Mouse (Mus musculus): ENCODE data around the gene Cldnd1. TPM values are rescaled to one million over a fixed set of nuclear protein-coding genes. Genes with fewer than 3 reads are reported as not detected.

The Cldnd1 gene
- polyA plus RNA-seq, 1 experiment from 2014 or later: 132 TPM

- H3K27me3 ChIP-seq (ENCODE audit: control insufficient read depth, insufficient read depth, low read length): no peaks in the 10 kb centered on the region
- no peaks in the 10 kb centered on the region for H3K4me1 ChIP-seq (ENCODE audit: control insufficient read depth, insufficient read depth, low read length)
- no peaks in the 10 kb centered on the region for H3K9me3 ChIP-seq (ENCODE audit: control insufficient read depth, low read length)
- H3K4me3 ChIP-seq (ENCODE audit: low read depth, low read length): no peak overlapping the region
- no peak overlapping the region for H3K4me2 ChIP-seq (ENCODE audit: low read depth)
- DNase-seq (ENCODE audit: low spot score) (no peak), ATAC-seq (ENCODE audit: insufficient read depth, low FRiP score, low TSS enrichment) (no peak)
- no peak overlapping the region for H3K9ac ChIP-seq (ENCODE audit: low read length)
- no peaks in the 10 kb centered on the region for H3K36me3 ChIP-seq (ENCODE audit: control insufficient read depth, insufficient read depth, low read length)
- no peak overlapping the region for H3K27ac ChIP-seq (ENCODE audit: low read depth, low read length)
Measured at GRCm38 (mm10) chr16:58756191-58756590, 28.5 kb downstream of the Cldnd1 start.

- Histone ChIP-seq H3K4me3 (ENCODE audit: low read depth, low read length) (no peak within 1 kb of the TSS), H3K9me3 (ENCODE audit: control insufficient read depth, low read length) (no peaks in the 10 kb centered on the region), H3K4me2 (ENCODE audit: low read depth) (no peak within 1 kb of the TSS), H3K36me3 (ENCODE audit: control insufficient read depth, insufficient read depth, low read length) (no peaks in the 10 kb centered on the region), H3K27ac (ENCODE audit: low read depth, low read length) (no peak within 1 kb of the TSS), H3K9ac (ENCODE audit: low read length) (no peak within 1 kb of the TSS), H3K27me3 (ENCODE audit: control insufficient read depth, insufficient read depth, low read length) (no peaks in the 10 kb centered on the region), H3K4me1 (ENCODE audit: control insufficient read depth, insufficient read depth, low read length) (no peaks in the 10 kb centered on the region)
- ATAC-seq (ENCODE audit: insufficient read depth, low FRiP score, low TSS enrichment) (no peak), DNase-seq (ENCODE audit: low spot score) (no peak)
- 95% methylated on average over 1 of the region's 1 CpGs for WGBS
Measured at GRCm38 (mm10) chr16:58763076-58763475, 35.4 kb downstream of the Cldnd1 start, which contains the start of gene Olfr172. Gene Olfr172, minus strand, starts transcription at chr16:58763176.

Small RNA genes within 50 kb of the gene (microRNA-seq; reads per million reads assigned to microRNA genes)
- gene Gm27564: not detected

Other genes starting within 250 kb of the Cldnd1 start
- 6.4 and 8.2 TPM in 2 replicates for gene St3gal6, start 203.7 kb upstream of the Cldnd1 start, polyA plus RNA-seq (2014; fragmentation: Nextera tagmentation; extraction: Ambion mirVana)
- not detected in 2 replicates for gene Gm813, start 110.9 kb upstream of the Cldnd1 start, polyA plus RNA-seq (2014; fragmentation: Nextera tagmentation; extraction: Ambion mirVana)
- not detected in 2 replicates for gene E330017A01Rik, start 89.2 kb upstream of the Cldnd1 start, polyA plus RNA-seq (2014; fragmentation: Nextera tagmentation; extraction: Ambion mirVana)
- 22.3 and 23.1 TPM in 2 replicates for gene Cpox, start 57.6 kb upstream of the Cldnd1 start, polyA plus RNA-seq (2014; fragmentation: Nextera tagmentation; extraction: Ambion mirVana)
- not detected in 2 replicates for gene Gpr15, start 8.8 kb upstream of the Cldnd1 start, polyA plus RNA-seq (2014; fragmentation: Nextera tagmentation; extraction: Ambion mirVana)
- not detected in 2 replicates for gene Olfr172, start 35.3 kb downstream of the Cldnd1 start, polyA plus RNA-seq (2014; fragmentation: Nextera tagmentation; extraction: Ambion mirVana)
- gene Olfr173, start 72.4 kb downstream of the Cldnd1 start, polyA plus RNA-seq (2014; fragmentation: Nextera tagmentation; extraction: Ambion mirVana): not detected in 2 replicates
- gene Olfr175-ps1, start 98.9 kb downstream of the Cldnd1 start, polyA plus RNA-seq (2014; fragmentation: Nextera tagmentation; extraction: Ambion mirVana): not detected in 2 replicates
- gene Olfr177, start 146.9 kb downstream of the Cldnd1 start, polyA plus RNA-seq (2014; fragmentation: Nextera tagmentation; extraction: Ambion mirVana): not detected in 2 replicates
- gene Olfr178, start 164.2 kb downstream of the Cldnd1 start, polyA plus RNA-seq (2014; fragmentation: Nextera tagmentation; extraction: Ambion mirVana): not detected in 2 replicates
- gene Olfr181, start 200.8 kb downstream of the Cldnd1 start, polyA plus RNA-seq (2014; fragmentation: Nextera tagmentation; extraction: Ambion mirVana): not detected in 2 replicates
- gene Olfr180, start 201.5 kb downstream of the Cldnd1 start, polyA plus RNA-seq (2014; fragmentation: Nextera tagmentation; extraction: Ambion mirVana): not detected in 2 replicates